Mouse (Mus musculus): Measurements from ENCODE around the gene Ms4a1. TPM values are rescaled to one million over a fixed set of nuclear protein-coding genes. Genes with fewer than 3 reads are reported as not detected.
"Not testable (repeated sequence)": the region's sequence is repeated elsewhere in the genome, so short reads cannot be mapped to it uniquely, and the experiment has no call there.

Ms4a1 gene
- polyA plus RNA-seq (2016; fragmentation: Nextera tagmentation; extraction: Ambion mirVana) = 0.04 TPM in 1 of 2 replicates, not detected in the other

DNA sequence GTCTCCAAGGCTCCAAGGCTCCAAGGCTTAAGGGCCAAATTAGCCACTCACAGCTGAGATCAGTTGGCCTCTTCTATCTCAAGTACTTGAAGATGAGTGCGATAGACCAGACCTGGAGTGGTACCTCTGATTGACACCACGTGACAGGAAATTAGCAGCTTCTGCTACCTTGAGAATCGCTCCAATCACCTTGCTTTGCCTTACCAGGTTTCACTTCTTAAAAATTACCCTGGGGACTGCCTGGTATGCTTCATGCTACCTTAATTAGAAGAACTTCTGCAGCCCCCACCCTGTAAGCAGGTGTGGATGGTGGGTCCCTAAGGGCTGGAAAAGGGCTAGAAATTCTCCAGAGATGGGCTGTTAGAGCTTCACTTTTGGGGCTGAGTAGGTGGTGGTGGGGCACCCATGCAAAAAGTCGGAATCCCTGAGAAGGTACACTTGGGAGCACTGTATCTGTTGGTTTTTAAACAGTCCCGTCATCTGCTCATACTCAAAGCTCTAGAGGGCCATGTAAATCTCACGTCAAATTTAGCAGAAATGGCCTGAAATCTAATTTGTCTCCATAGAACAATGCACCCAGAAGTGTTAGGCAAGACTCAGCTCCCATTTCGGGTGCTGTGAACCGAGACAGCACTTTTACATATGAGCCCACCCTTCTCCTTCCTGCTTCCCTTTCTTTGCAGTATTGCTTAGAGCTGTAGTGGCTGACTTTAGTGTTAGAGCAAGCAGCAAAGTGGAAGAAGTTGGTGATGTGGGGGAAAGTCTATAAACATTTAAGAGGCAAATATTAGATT is at the start of gene Ms4a1:
Gene Ms4a1 (minus strand): TSS at position 190 of the 794 bp plus-strand sequence.
- no peaks in the 10 kb centered on the region for H3K36me3 ChIP-seq
- H3K9me3 ChIP-seq (replicated peaks) = no peaks in the 10 kb centered on the region
- H3K4me3 ChIP-seq = no peak within 1 kb of the TSS
- H3K4me1 ChIP-seq = no peaks in the 10 kb centered on the region
- no peak within 1 kb of the TSS for H3K27ac ChIP-seq (replicated peaks)
- 87% methylated on average over 8 of the region's 8 CpGs for WGBS
- no peak for DNase-seq (ENCODE audit: low spot score)
- no peaks in the 10 kb centered on the region for H3K27me3 ChIP-seq (ENCODE audit: low read depth, poor library complexity, severe bottlenecking)

DNA sequence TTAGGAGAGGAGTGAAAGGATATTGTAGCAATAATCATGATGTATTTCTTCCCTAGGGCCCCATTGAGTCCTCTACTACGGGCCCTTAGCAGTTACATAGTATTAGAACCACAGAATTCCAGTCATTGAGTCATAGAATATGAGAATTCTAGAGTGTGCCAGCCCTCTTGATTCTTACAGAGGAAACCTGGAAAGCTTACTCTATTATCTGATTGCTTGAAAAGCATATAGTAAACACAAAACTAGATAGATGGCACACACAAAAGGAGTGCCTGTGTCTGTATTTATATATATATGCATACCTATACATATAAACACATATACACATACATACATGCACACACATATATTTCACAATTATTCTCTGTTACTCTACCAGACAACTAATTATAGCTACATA is 48.3 kb upstream of the Ms4a1 start, which contains the start of gene Ms4a14:
Gene Ms4a14 (minus strand): TSS at position 101 of the 400 bp plus-strand sequence.
- Histone ChIP-seq H3K4me1 (no peaks in the 10 kb centered on the region), H3K27ac (replicated peaks) (no peak within 1 kb of the TSS), H3K27me3 (ENCODE audit: low read depth, poor library complexity, severe bottlenecking) (no peaks in the 10 kb centered on the region), H3K4me3 (no peak within 1 kb of the TSS), H3K9me3 (replicated peaks) (no peaks in the 10 kb centered on the region), H3K36me3 (no peaks in the 10 kb centered on the region)
- DNase-seq (ENCODE audit: low spot score) = no peak
- WGBS = 88% methylated on average over 1 of the region's 1 CpGs

DNA sequence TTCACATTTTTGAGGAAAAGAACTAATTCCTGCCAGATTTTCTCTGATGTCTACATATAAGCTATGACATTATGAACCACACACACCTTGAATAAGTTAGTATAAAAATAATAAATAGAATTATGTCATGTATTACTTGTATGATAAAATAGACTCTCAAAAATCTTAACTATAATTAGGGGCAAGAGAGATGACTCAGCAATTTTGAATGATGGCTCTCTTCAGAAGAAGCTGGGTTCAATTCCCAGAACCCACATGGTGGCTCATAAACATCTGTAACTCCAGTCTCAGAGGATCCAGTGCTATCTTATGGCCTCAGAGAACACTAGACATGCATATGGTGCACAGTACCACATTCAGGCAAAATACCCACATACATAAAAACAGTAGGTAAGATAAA is 42.8 kb upstream of the Ms4a1 start:
- no peaks in the 10 kb centered on the region for H3K4me1 ChIP-seq
- no peak overlapping the region for H3K27ac ChIP-seq (replicated peaks)
- H3K4me3 ChIP-seq = no peak overlapping the region
- no peaks in the 10 kb centered on the region for H3K36me3 ChIP-seq
- DNase-seq (ENCODE audit: low spot score) = no peak
- H3K27me3 ChIP-seq (ENCODE audit: low read depth, poor library complexity, severe bottlenecking) = no peaks in the 10 kb centered on the region
- no peaks in the 10 kb centered on the region for H3K9me3 ChIP-seq (replicated peaks)

DNA sequence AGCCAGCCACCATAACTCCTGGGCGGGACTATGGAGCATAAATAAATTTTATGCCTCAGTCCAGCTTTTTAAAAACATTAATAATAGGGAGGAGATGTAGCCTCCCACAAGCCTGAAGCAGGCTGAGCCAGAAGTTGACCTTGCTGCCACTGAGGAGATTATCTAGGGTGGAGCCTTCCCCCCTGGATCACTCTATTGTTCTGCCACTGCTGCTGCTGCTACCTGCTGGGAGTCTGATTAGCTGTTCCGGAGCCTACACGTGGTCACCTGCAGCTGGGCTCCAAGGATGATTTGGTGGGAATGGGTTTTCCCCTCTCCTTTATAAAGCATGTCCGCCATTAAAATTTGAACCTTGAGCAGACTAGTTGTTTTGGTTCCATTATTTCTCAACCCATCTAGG is 33.5 kb upstream of the Ms4a1 start:
- H3K36me3 ChIP-seq; H3K27ac ChIP-seq (replicated peaks): not testable (repeated sequence)

DNA sequence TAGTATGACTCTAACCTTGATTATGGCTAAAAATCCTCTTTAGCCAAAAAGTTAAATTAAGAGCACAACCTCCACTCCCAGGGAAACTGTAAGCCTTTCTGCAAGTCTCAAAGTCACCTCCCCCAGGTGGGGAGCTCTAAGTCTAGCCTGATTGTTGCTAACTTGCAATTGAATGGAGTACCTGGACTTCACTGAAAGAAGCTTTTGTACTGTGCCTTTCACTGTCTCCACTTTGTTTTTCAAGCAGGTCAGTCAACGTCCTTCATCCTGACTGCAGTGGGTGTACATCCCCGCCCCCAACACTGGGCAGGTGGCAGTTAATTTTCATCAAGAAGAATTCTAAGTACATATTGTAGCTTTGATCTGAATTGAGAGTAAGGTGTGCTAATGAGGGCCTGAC is 32.9 kb upstream of the Ms4a1 start:
- no peak for DNase-seq (ENCODE audit: low spot score)
- H3K27me3 ChIP-seq (ENCODE audit: low read depth, poor library complexity, severe bottlenecking) = no peaks in the 10 kb centered on the region
- no peaks in the 10 kb centered on the region for H3K36me3 ChIP-seq
- no peak overlapping the region for H3K27ac ChIP-seq (replicated peaks)
- 48% methylated on average over 2 of the region's 2 CpGs for WGBS
- H3K4me1 ChIP-seq = no peaks in the 10 kb centered on the region
- H3K9me3 ChIP-seq (replicated peaks) = no peaks in the 10 kb centered on the region
- no peak overlapping the region for H3K4me3 ChIP-seq

More for the DNA sequence above, 33.5 kb upstream of the Ms4a1 start:
- not testable (repeated sequence) for DNase-seq (ENCODE audit: low spot score); H3K4me1 ChIP-seq; H3K9me3 ChIP-seq (replicated peaks); H3K4me3 ChIP-seq; H3K27me3 ChIP-seq (ENCODE audit: low read depth, poor library complexity, severe bottlenecking)
- 39% methylated on average over 4 of the region's 4 CpGs for WGBS

DNA sequence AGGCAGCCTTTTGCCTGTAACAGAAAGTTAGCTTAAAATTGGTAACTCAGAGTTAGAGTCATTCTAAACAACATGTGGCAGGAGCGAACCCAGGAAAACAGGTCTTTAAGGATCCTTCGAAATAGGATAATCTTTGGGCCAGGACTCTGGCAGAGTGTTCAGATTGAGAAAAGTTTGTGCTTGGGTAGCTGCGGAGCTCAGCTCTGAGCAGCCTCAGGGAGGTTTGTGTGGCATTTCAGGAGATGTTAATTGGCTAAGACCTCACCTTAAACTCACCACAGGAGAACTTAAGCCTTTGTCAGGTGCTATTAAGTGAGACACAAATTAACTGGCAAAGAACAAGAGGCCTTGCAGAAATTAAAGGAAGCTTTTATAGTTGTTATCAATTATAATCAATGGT is 27.6 kb upstream of the Ms4a1 start:
- not testable (repeated sequence) for H3K27me3 ChIP-seq (ENCODE audit: low read depth, poor library complexity, severe bottlenecking); H3K36me3 ChIP-seq; H3K27ac ChIP-seq (replicated peaks); H3K9me3 ChIP-seq (replicated peaks); H3K4me1 ChIP-seq
- WGBS = 10% methylated on average over 3 of the region's 3 CpGs
- peak overlapping the region; percentile 48; the same call in 1 of the 2 replicates for H3K4me3 ChIP-seq
- DNase-seq (ENCODE audit: low spot score) = peak; percentile 12

DNA sequence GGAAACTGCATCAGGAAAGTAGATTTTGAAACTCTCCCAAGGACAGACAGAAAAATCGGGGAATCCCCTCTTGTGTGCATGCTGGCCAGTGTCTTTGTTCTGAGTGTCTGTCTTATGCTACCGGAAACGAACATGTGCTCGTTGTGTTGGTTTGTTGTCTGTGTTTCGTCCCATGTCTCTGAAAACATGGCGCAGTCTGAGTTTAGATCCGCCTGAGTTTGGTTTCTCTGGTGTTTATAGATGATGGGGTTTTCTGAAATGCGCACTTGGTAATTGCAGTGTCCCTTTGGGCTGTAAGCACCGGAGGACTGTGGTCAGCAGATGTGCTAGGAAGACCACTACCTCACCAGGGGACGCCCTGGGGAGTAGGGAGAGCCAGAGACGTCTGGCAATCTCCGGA is 26.9 kb upstream of the Ms4a1 start:
- peak; percentile 43 for DNase-seq (ENCODE audit: low spot score)
- peak overlapping the region; percentile 72 for H3K27ac ChIP-seq (replicated peaks)
- no peaks in the 10 kb centered on the region for H3K4me1 ChIP-seq
- WGBS = 11% methylated on average over 12 of the region's 12 CpGs
- H3K27me3 ChIP-seq (ENCODE audit: low read depth, poor library complexity, severe bottlenecking) = no peaks in the 10 kb centered on the region
- H3K9me3 ChIP-seq (replicated peaks) = no peaks in the 10 kb centered on the region
- no peaks in the 10 kb centered on the region for H3K36me3 ChIP-seq
- H3K4me3 ChIP-seq = peak overlapping the region; percentile 48

DNA sequence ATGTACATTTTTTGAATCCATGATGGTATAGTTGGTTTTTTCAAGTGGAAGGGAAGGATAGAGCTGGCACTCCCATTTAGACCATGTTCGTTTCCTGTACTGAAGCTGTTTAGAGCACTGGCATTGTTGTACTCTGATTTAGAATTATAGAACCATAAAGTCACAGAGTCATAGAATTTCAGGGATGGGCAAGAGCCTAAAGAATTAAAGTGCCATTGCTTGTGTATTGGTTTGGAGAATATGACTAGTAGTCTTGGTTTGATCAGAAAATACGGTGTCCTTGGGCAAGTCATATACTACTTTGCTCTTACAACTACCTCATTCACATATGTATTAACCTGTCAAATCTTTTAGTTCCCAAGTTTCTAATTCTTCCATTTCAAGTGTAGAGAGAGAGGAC is 17.7 kb upstream of the Ms4a1 start, which contains the start of gene Ms4a5:
Gene Ms4a5 (minus strand): TSS at position 101 of the 400 bp plus-strand sequence.
- Histone ChIP-seq H3K9me3 (replicated peaks) (no peaks in the 10 kb centered on the region), H3K36me3 (no peaks in the 10 kb centered on the region), H3K27me3 (ENCODE audit: low read depth, poor library complexity, severe bottlenecking) (no peaks in the 10 kb centered on the region), H3K4me3 (no peak within 1 kb of the TSS), H3K4me1 (no peaks in the 10 kb centered on the region), H3K27ac (replicated peaks) (no peak within 1 kb of the TSS)
- 96% methylated on average over 2 of the region's 2 CpGs for WGBS
- no peak for DNase-seq (ENCODE audit: low spot score)

DNA sequence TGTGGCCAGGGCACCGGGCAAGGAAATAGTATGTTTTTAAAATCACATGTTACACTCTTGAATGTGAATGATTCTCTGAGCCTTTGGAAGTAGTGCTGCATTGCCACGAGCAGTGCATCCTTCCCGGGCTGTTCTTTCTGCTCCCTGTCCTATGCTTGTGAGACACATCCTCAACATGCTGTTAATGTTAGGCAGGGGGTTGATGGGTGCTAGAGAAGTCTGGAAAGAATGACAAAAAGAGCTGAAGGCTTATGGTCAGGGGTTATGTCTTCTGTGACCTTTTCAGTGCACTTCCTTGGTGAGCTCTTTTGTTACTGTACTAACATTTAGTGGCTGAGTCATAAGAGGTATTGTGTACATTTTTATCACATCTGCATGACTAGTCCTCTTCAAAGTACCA is 14.2 kb upstream of the Ms4a1 start:
- DNase-seq (ENCODE audit: low spot score) = no peak
- Histone ChIP-seq H3K27ac (replicated peaks) (no peak overlapping the region), H3K27me3 (ENCODE audit: low read depth, poor library complexity, severe bottlenecking) (no peaks in the 10 kb centered on the region), H3K9me3 (replicated peaks) (no peaks in the 10 kb centered on the region), H3K4me3 (no peak overlapping the region), H3K36me3 (no peaks in the 10 kb centered on the region), H3K4me1 (no peaks in the 10 kb centered on the region)
- 88% methylated on average over 3 of the region's 3 CpGs for WGBS

DNA sequence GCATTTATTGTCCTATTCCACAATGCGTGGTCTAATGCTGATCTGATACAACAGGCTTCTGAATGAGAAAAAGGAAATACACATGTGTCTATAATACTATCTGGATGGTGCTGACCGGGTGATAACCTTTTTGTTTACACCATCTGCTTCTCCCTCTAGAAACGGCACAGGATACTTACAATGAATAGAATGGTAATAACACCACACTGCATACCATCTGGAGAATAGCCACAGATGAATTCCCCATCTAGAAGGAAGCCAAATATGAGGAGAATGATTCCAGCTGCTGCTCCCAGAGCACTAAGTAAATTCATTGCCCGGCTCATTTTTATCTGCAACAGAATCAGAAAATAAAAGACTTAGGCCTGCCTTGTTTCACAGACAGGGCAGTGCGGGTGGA is 10.4 kb upstream of the Ms4a1 start:
- Histone ChIP-seq H3K27ac (replicated peaks) (no peak overlapping the region), H3K9me3 (replicated peaks) (no peaks in the 10 kb centered on the region), H3K27me3 (ENCODE audit: low read depth, poor library complexity, severe bottlenecking) (no peaks in the 10 kb centered on the region), H3K4me3 (no peak overlapping the region), H3K36me3 (no peaks in the 10 kb centered on the region), H3K4me1 (no peaks in the 10 kb centered on the region)
- no peak for DNase-seq (ENCODE audit: low spot score)
- WGBS = 86% methylated on average over 5 of the region's 5 CpGs

DNA sequence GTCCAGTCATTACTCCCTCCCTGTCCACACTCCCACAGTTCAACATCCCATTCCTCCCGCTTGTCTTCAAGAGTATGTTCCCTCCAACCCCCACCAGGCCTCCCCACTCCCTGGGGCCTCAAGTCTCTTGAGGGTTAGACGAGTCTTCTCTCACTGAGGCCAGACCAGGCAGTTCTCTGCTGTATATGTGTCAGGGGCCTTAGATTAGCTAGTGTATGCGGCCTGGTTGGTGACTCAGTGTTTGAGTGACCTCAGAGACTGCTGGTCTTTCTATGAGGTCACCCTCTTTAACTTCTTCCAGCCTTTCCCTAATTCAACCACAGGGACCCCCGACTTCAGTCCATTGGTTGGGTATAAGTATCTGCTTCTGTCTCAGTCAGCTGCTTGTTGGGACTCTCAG is 915 bp upstream of the Ms4a1 start:
- H3K4me3 ChIP-seq = no peak overlapping the region
- H3K36me3 ChIP-seq = no peaks in the 10 kb centered on the region
- 84% methylated on average over 4 of the region's 4 CpGs for WGBS
- H3K4me1 ChIP-seq = no peaks in the 10 kb centered on the region
- no peak overlapping the region for H3K27ac ChIP-seq (replicated peaks)
- no peaks in the 10 kb centered on the region for H3K9me3 ChIP-seq (replicated peaks)
- no peak for DNase-seq (ENCODE audit: low spot score)
- H3K27me3 ChIP-seq (ENCODE audit: low read depth, poor library complexity, severe bottlenecking) = no peaks in the 10 kb centered on the region

DNA sequence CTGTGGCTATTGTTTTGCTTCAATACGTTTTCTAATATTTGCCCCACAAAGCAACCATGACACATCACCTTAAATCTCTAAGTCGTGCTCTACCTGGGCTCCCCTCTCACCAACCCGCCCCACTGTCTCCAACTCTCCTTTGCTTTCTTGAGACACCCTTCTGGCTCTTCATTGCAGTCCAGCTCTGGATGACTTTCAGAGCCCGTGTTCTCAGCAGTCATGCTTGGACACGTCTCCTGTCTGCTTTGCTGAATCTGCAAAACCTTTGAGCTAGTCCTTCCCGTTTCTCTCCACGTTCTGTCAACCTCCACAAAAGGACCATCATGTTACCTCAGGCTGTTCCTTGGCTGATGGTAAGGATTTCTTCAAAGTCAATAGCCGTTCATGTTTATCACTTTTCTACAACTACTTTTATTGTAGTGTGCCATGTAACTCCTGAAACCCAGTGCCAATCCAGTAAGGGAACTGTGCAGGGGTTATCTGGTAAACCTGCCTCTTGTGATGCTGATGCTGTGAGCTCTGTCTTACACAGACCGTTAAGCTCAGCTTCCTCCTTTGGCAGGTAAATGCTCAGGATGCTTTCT is 1.3 kb downstream of the Ms4a1 start:
- Histone ChIP-seq H3K36me3 (no peaks in the 10 kb centered on the region), H3K4me3 (no peak overlapping the region), H3K4me1 (no peaks in the 10 kb centered on the region), H3K27ac (replicated peaks) (no peak overlapping the region), H3K9me3 (replicated peaks) (no peaks in the 10 kb centered on the region), H3K27me3 (ENCODE audit: low read depth, poor library complexity, severe bottlenecking) (no peaks in the 10 kb centered on the region)
- DNase-seq (ENCODE audit: low spot score) = no peak
- 90% methylated on average over 9 of the region's 9 CpGs for WGBS

DNA sequence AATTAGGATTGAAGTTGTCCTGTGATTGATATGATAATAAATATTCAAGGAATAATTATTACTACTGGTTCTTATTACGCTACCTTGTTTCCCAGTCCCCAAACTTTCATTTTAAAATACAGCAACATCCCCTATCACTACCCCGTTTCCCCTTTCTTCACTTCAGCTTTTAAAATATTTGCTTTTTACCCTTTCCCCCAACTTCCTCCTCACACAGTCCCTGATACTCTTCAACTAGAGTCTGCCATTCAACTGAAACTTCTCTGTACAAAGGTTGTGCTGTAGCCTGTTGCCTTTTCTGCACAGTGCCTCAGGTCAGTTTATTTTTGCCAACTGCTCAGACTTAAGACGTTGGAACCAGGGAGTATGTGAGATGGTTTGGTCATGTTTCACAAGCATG is 2.5 kb downstream of the Ms4a1 start:
- no peaks in the 10 kb centered on the region for H3K4me1 ChIP-seq
- H3K27me3 ChIP-seq (ENCODE audit: low read depth, poor library complexity, severe bottlenecking) = no peaks in the 10 kb centered on the region
- H3K9me3 ChIP-seq (replicated peaks) = no peaks in the 10 kb centered on the region
- no peak overlapping the region for H3K27ac ChIP-seq (replicated peaks)
- DNase-seq (ENCODE audit: low spot score) = no peak
- WGBS = 89% methylated on average over 3 of the region's 3 CpGs
- H3K36me3 ChIP-seq = no peaks in the 10 kb centered on the region
- no peak overlapping the region for H3K4me3 ChIP-seq

Measured in midbrain, embryonic 10.5 days (tissue).